In the genomic region with DNA sequence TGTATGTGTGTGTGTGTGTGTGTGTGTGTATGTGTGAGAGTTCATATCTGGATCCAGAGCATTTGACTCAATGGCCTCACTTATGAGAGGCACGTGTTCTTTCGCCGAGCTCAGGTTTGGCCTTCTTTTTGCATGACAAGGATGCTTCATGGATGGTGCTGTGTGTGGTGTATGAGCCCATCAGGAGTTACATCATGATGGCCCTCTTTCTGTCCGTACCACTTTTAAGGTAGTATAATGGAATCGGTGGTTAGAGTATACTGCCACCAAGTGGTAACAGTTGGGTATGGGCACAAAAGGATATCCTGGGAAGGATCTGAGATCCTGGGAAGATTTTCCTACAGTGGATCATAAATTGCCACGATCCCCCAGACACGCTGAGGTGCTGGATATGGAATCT, we compare ENCODE assay signal across 8 mouse cellular contexts. TPM values are rescaled to one million over a fixed set of nuclear protein-coding genes. Genes with fewer than 3 reads are reported as not detected.
A peak's percentile ranks its signal among the peaks of the same experiment; 100 is the strongest.
DNase-seq lines count a peak whose midpoint lies in the region; ATAC-seq and TF ChIP-seq lines count a peak whose summit lies in the region.

No protein-coding gene starts in this region.

- peak; percentile 85 for TF ChIP-seq CTCF in intestine, postnatal 0 days (IDR thresholded peaks at IDR 0.05; ENCODE audit: low read depth)

- H3K27me3 ChIP-seq in intestine, postnatal 0 days (replicated peaks; ENCODE audit: control insufficient read depth, insufficient read depth, low read length): no peaks in the 10 kb centered on the region

- no peak overlapping the region for H3K27ac ChIP-seq in intestine, postnatal 0 days (ENCODE audit: low read depth, low read length)

- no peaks in the 10 kb centered on the region for H3K9me3 ChIP-seq in intestine, postnatal 0 days (ENCODE audit: control insufficient read depth)

- H3K4me2 ChIP-seq in intestine, postnatal 0 days (replicated peaks; ENCODE audit: low read depth): no peak overlapping the region

- DNase-seq in B cell, adult 2 months: peak; percentile 20 to 28
- peak; percentile 63 for DNase-seq in MN1 (ENCODE audit: low spot score)
- DNase-seq in cerebellum, adult 9-10 months: peak; percentile 78
- DNase-seq in frontal cortex, adult 2 months (ENCODE audit: extremely low spot score in 1 of 2, low spot score in 1 of 2): peak; percentile 57 to 89
- DNase-seq in left cerebral cortex, postnatal 4 days: peak; percentile 45
- DNase-seq in naive thymus-derived CD4-positive, alpha-beta T cell, adult 2 months (ENCODE audit: low read depth): peak; percentile 61
- DNase-seq in ovary, adult 18-20 months (ENCODE audit: low spot score): no peak

- 6% methylated on average over 7 of the region's 7 CpGs for WGBS in intestine, postnatal 0 days

- H3K4me3 ChIP-seq in intestine, postnatal 0 days (ENCODE audit: low read depth, low read length): no peak overlapping the region

- H3K36me3 ChIP-seq in intestine, postnatal 0 days (ENCODE audit: control insufficient read depth, insufficient read depth): no peaks in the 10 kb centered on the region

- intact Hi-C loops in left cerebral cortex, postnatal 4 days (cut with DNase I): loop anchor here (2.0 kb wide), 1 partner anchor 228 kb away; no protein-coding TSS in a partner anchor

- peak; percentile 38; the same call in 1 of the 2 replicates for ATAC-seq in intestine, postnatal 0 days

- no peak overlapping the region for H3K9ac ChIP-seq in intestine, postnatal 0 days (ENCODE audit: low read depth, low read length)

- no peaks in the 10 kb centered on the region for H3K4me1 ChIP-seq in intestine, postnatal 0 days (replicated peaks; ENCODE audit: control insufficient read depth, insufficient read depth, low read length)

RNA-seq across cellular contexts. Expression of a gene that starts 8.1 kb away (rescaled TPM):
- 0.52 and 0.84 TPM in 2 replicates for polyA plus RNA-seq in frontal cortex, adult 2 months (2012; rRNA removed)
- 8.0 and 9.2 TPM in 2 replicates for polyA plus RNA-seq in intestine, postnatal 0 days (2015; fragmentation: Nextera tagmentation; extraction: Ambion mirVana)
- total RNA-seq in left cerebral cortex, postnatal 4 days (2021): 1 to 10 TPM; 2.2 to 2.3 TPM

RNA-seq across cellular contexts. Expression of a gene that starts 58.9 kb away (rescaled TPM):
- 64.1 and 71.8 TPM in 2 replicates for polyA plus RNA-seq in frontal cortex, adult 2 months (2012; rRNA removed)
- 6.0 and 6.5 TPM in 2 replicates for polyA plus RNA-seq in intestine, postnatal 0 days (2015; fragmentation: Nextera tagmentation; extraction: Ambion mirVana)
- 100 to 1,000 TPM; 111 to 113 TPM for total RNA-seq in left cerebral cortex, postnatal 4 days (2021)
